Mouse (Mus musculus) liver, embryonic 13.5 days (tissue): ENCODE data around the gene Acot4. TPM values are rescaled to one million over a fixed set of nuclear protein-coding genes. Genes with fewer than 3 reads are reported as not detected.
"Not testable (repeated sequence)": the region's sequence is repeated elsewhere in the genome, so short reads cannot be mapped to it uniquely, and the experiment has no call there.

Experiments used
- ATAC-seq: fragments of 200-750 bp; cut with Nextera tagmentation; 2 replicates; pipeline ENCODE4 v1.8.0; 2017; ENCODE audit warnings: low read depth, mild to moderate bottlenecking, moderate number of reproducible peaks, moderate library complexity
- DNase-seq: peaks from one replicate; pipeline ENCODE4 v3.0.0; 2022
- H3K27ac ChIP-seq: fragments of 300-500 bp; sonication (generic); 2 replicates; pipeline ENCODE4 v1.5.1; 2015; ENCODE audit warnings: moderate library complexity, mild to moderate bottlenecking, inconsistent platforms
- H3K27me3 ChIP-seq: fragments of 300-500 bp; sonication (generic); 2 replicates; pipeline ENCODE4 v1.6.1; 2015; ENCODE audit warnings: mild to moderate bottlenecking, inconsistent platforms
- H3K36me3 ChIP-seq: fragments of 300-500 bp; sonication (generic); 2 replicates; pipeline ENCODE4 v1.6.1; 2015; ENCODE audit warnings: mild to moderate bottlenecking, inconsistent platforms
- H3K4me1 ChIP-seq: fragments of 300-500 bp; sonication (generic); replicated peaks from 2 replicates; pipeline ENCODE4 v1.6.1; 2015; ENCODE audit warnings: inconsistent platforms
- H3K4me2 ChIP-seq: fragments of 300-500 bp; sonication (generic); 2 replicates; pipeline ENCODE4 v1.6.1; 2015; ENCODE audit warnings: inconsistent platforms, mild to moderate bottlenecking, moderate library complexity
- H3K4me3 ChIP-seq: fragments of 300-500 bp; sonication (generic); replicated peaks from 2 replicates; pipeline ENCODE4 v1.5.1; 2015; ENCODE audit warnings: mild to moderate bottlenecking, inconsistent platforms
- H3K9ac ChIP-seq: fragments of 300-500 bp; sonication (generic); 2 replicates; pipeline ENCODE4 v1.6.1; 2015; ENCODE audit warnings: mild to moderate bottlenecking, inconsistent platforms
- H3K9me3 ChIP-seq: fragments of 300-500 bp; sonication (generic); replicated peaks from 2 replicates; pipeline ENCODE4 v1.6.1; 2016; ENCODE audit warnings: inconsistent platforms
- WGBS: fragments of 180-500 bp; shearing (Covaris S2); methylation state at CpG from one replicate; pipeline ENCODE4 v1.1.7; 2015; ENCODE audit not compliant: insufficient replicate concordance; 5-methylcytosine and 5-hydroxymethylcytosine counted together
- polyA plus RNA-seq: library from polyadenylated mRNA; unstranded; fragments of >200 nt; fragmentation: Nextera tagmentation; extraction: Ambion mirVana; gene quantifications from 2 replicates; pipeline ENCODE4 v1.2.1, GENCODE M21; 2015

Acot4 gene
- polyA plus RNA-seq, 1 experiment from 2014 or later = 6.7 TPM

- ATAC-seq (peak; percentile 26; the same call in 1 of the 2 replicates), DNase-seq (no peak)
- H3K27ac ChIP-seq = peak overlapping the region; percentile 18; the same call in 1 of the 2 replicates
- peak overlapping the region; percentile 64 for H3K4me2 ChIP-seq
- no peaks in the 10 kb centered on the region for H3K36me3 ChIP-seq
- H3K27me3 ChIP-seq = peaks cover 34% of the 10 kb centered on the region
- H3K4me3 ChIP-seq = peak overlapping the region; percentile 52
- H3K4me1 ChIP-seq = no peaks in the 10 kb centered on the region
- WGBS = 4% methylated on average over 41 of the region's 46 CpGs
- H3K9ac ChIP-seq = peak overlapping the region; percentile 51; the same call in 1 of the 2 replicates
- no peaks in the 10 kb centered on the region for H3K9me3 ChIP-seq
These were observed 15.7 kb downstream of the Acot4 start for GRCm38 (mm10) chr12:84053679-84054391.

GRCm38 (mm10) chr12:84060946-84061345 is 22.8 kb downstream of the Acot4 start:
- Histone ChIP-seq H3K4me2 (no peak overlapping the region), H3K36me3 (no peaks in the 10 kb centered on the region), H3K9ac (no peak overlapping the region), H3K9me3 (no peaks in the 10 kb centered on the region; the same call in 1 of the 2 replicates), H3K27ac (no peak overlapping the region), H3K4me3 (no peak overlapping the region), H3K27me3 (peaks cover 6% of the 10 kb centered on the region; the same call in 1 of the 2 replicates), H3K4me1 (no peaks in the 10 kb centered on the region)
- ATAC-seq (no peak), DNase-seq (no peak)
- WGBS = 7% methylated on average over 2 of the region's 2 CpGs

GRCm38 (mm10) chr12:84062336-84062735 is 24.2 kb downstream of the Acot4 start:
- Histone ChIP-seq H3K9me3 (no peaks in the 10 kb centered on the region; the same call in 1 of the 2 replicates), H3K9ac (no peak overlapping the region), H3K4me3 (no peak overlapping the region), H3K4me1 (no peaks in the 10 kb centered on the region), H3K27ac (no peak overlapping the region), H3K4me2 (no peak overlapping the region), H3K27me3 (peaks cover 13% of the 10 kb centered on the region), H3K36me3 (no peaks in the 10 kb centered on the region)
- ATAC-seq (no peak), DNase-seq (no peak)
- WGBS = 81% methylated on average over 20 of the region's 20 CpGs

- no peak for ATAC-seq
- 53% methylated on average over 5 of the region's 5 CpGs for WGBS
- no peaks in the 10 kb centered on the region for H3K4me1 ChIP-seq
These were observed 25.0 kb downstream of the Acot4 start for GRCm38 (mm10) chr12:84063228-84063627.

GRCm38 (mm10) chr12:84063833-84064232 is 25.7 kb downstream of the Acot4 start:
- DNase-seq (no peak), ATAC-seq (no peak)
- WGBS = 48% methylated on average over 2 of the region's 2 CpGs
- no peak overlapping the region for H3K4me3 ChIP-seq
- H3K27ac ChIP-seq = no peak overlapping the region
- H3K4me1 ChIP-seq = no peaks in the 10 kb centered on the region
- H3K9me3 ChIP-seq = no peaks in the 10 kb centered on the region; the same call in 1 of the 2 replicates
- H3K9ac ChIP-seq = no peak overlapping the region
- peaks cover 27% of the 10 kb centered on the region for H3K27me3 ChIP-seq
- H3K4me2 ChIP-seq = no peak overlapping the region
- H3K36me3 ChIP-seq = no peaks in the 10 kb centered on the region

More at GRCm38 (mm10) chr12:84063228-84063627, 25.0 kb downstream of the Acot4 start:
- DNase-seq = no peak
- Histone ChIP-seq H3K27ac (no peak overlapping the region), H3K4me3 (no peak overlapping the region), H3K9me3 (no peaks in the 10 kb centered on the region; the same call in 1 of the 2 replicates), H3K27me3 (peaks cover 21% of the 10 kb centered on the region), H3K9ac (no peak overlapping the region), H3K36me3 (no peaks in the 10 kb centered on the region), H3K4me2 (no peak overlapping the region)

- Histone ChIP-seq H3K9me3 (no peaks in the 10 kb centered on the region; the same call in 1 of the 2 replicates), H3K4me1 (no peaks in the 10 kb centered on the region), H3K27me3 (peaks cover 31% of the 10 kb centered on the region), H3K36me3 (no peaks in the 10 kb centered on the region), H3K27ac (no peak overlapping the region), H3K4me3 (no peak overlapping the region), H3K9ac (no peak overlapping the region), H3K4me2 (no peak overlapping the region)
- DNase-seq = no peak
- ATAC-seq = no peak
- WGBS = 57% methylated on average over 8 of the region's 8 CpGs
These were observed 26.4 kb downstream of the Acot4 start for GRCm38 (mm10) chr12:84064621-84065020.

GRCm38 (mm10) chr12:84067752-84068151 is 29.6 kb downstream of the Acot4 start:
- WGBS = 63% methylated on average over 4 of the region's 4 CpGs
- Histone ChIP-seq H3K4me3 (no peak overlapping the region), H3K27ac (no peak overlapping the region), H3K4me1 (no peaks in the 10 kb centered on the region), H3K9ac (no peak overlapping the region), H3K36me3 (no peaks in the 10 kb centered on the region), H3K9me3 (no peaks in the 10 kb centered on the region; the same call in 1 of the 2 replicates), H3K4me2 (no peak overlapping the region), H3K27me3 (peaks cover 55% of the 10 kb centered on the region)
- ATAC-seq = no peak
- DNase-seq = no peak

- 58% methylated on average over 8 of the region's 8 CpGs for WGBS
- no peaks in the 10 kb centered on the region for H3K9me3 ChIP-seq
- no peak overlapping the region for H3K9ac ChIP-seq
- ATAC-seq (no peak), DNase-seq (no peak)
- H3K4me3 ChIP-seq = no peak overlapping the region
- H3K4me1 ChIP-seq = no peaks in the 10 kb centered on the region
- no peaks in the 10 kb centered on the region for H3K36me3 ChIP-seq
- no peak overlapping the region for H3K27ac ChIP-seq
- no peak overlapping the region for H3K4me2 ChIP-seq
- H3K27me3 ChIP-seq = peaks cover 58% of the 10 kb centered on the region
These were observed 30.1 kb downstream of the Acot4 start for GRCm38 (mm10) chr12:84068296-84068695.

- Histone ChIP-seq H3K27ac (no peak within 1 kb of the TSS), H3K9me3 (no peaks in the 10 kb centered on the region), H3K4me1 (no peaks in the 10 kb centered on the region), H3K27me3 (peaks cover 58% of the 10 kb centered on the region), H3K4me2 (peak within 1 kb of the TSS; percentile 54), H3K36me3 (no peaks in the 10 kb centered on the region), H3K9ac (no peak within 1 kb of the TSS), H3K4me3 (peak within 1 kb of the TSS; percentile 37)
- 42% methylated on average over 9 of the region's 9 CpGs for WGBS
- DNase-seq = no peak
- no peak for ATAC-seq
These were observed 30.8 kb downstream of the Acot4 start, which contains the start of gene Acot5 for GRCm38 (mm10) chr12:84068986-84069385. Gene Acot5, plus strand, starts transcription at chr12:84069325.

GRCm38 (mm10) chr12:84069582-84069981 is 31.4 kb downstream of the Acot4 start:
- Histone ChIP-seq H3K4me3 (peak overlapping the region; percentile 37), H3K4me2 (peak overlapping the region; percentile 54), H3K27me3 (peaks cover 56% of the 10 kb centered on the region)
- not testable (repeated sequence) for H3K36me3 ChIP-seq, H3K9me3 ChIP-seq, ATAC-seq, DNase-seq, H3K9ac ChIP-seq, H3K27ac ChIP-seq, H3K4me1 ChIP-seq
- 2% methylated on average over 42 of the region's 52 CpGs for WGBS

- H3K4me1 ChIP-seq = no peaks in the 10 kb centered on the region
- no peak overlapping the region for H3K9ac ChIP-seq
- ATAC-seq = no peak
- peaks cover 55% of the 10 kb centered on the region for H3K27me3 ChIP-seq
- H3K27ac ChIP-seq = no peak overlapping the region
- no peak for DNase-seq
- H3K36me3 ChIP-seq = no peaks in the 10 kb centered on the region
- H3K4me3 ChIP-seq = no peak overlapping the region
- 82% methylated on average over 2 of the region's 2 CpGs for WGBS
- H3K9me3 ChIP-seq = no peaks in the 10 kb centered on the region
- no peak overlapping the region for H3K4me2 ChIP-seq
These were observed 33.5 kb downstream of the Acot4 start for GRCm38 (mm10) chr12:84071696-84072095.
